Mouse (Mus musculus) embryonic fibroblast, embryonic 13.5 days (primary cell): Measurements from ENCODE around the gene Nmrk1.

ENCODE experiments used
- CTCF ChIP-seq: IDR thresholded peaks from 2 replicates; pipeline ENCODE4 v1.5.1; 2011; ENCODE audit warnings: mild to moderate bottlenecking, control low read depth, low read length, moderate library complexity, borderline replicate concordance; ENCODE audit not compliant: insufficient read depth
- POLR2A ChIP-seq: IDR thresholded peaks from 2 replicates; pipeline ENCODE4 v1.6.1; 2011; ENCODE audit warnings: low read depth, mild to moderate bottlenecking, control low read depth, low read length, moderate library complexity

- no peak for TF ChIP-seq POLR2A
- TF ChIP-seq CTCF, result no peak
These were observed 22.8 kb upstream of the Nmrk1 start for GRCm38 (mm10) chr19:18608975-18609374.
